In the genomic region with DNA sequence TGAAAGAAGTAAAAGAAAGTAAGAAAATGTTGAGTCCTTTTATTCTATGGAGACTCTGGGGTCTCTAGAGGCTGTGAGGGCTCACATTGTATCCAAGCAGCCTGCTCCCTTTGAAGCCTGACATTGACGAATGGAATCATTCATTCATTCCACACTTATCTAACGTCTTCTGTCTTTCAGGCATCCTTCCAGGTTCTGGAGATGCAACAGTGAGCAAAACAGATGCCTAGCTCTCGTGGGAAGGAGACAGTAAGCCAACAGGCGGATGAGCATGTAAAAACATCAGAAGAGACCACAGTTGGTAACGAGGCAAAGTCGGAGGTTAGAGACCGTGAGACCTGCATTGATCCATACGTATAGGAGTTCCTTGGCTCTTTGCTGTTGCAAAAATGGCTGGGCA, we compare ENCODE assay signal across 10 mouse cellular contexts.
"Had no signal": no experiment of that assay in that cellular context is flagged by ENCODE, and none has a peak within 500 bp of the region (broad histone marks: within the 10 kb centered on the region; RNA-seq: fewer than 3 reads in every experiment).

No protein-coding gene starts in this region.

- DNase-seq: kidney, adult 8-10 months; kidney, postnatal 25 days; layer of hippocampus, adult 9-11 months; lung, adult 2 months; lung, postnatal 36 days; midbrain, embryonic 14.5 days; right cerebral cortex, postnatal 4 days; thymus, adult 2 months; thymus, postnatal 25 days had no signal

- ATAC-seq: lung, postnatal 0 days had no signal
